Mouse (Mus musculus) gastrocnemius, adult 8-10 months (tissue): Measurements from ENCODE around the gene Gm20662. TPM values are rescaled to one million over a fixed set of nuclear protein-coding genes. Genes with fewer than 3 reads are reported as not detected.
"Not testable (repeated sequence)": the region's sequence is repeated elsewhere in the genome, so short reads cannot be mapped to it uniquely, and the experiment has no call there.

ENCODE experiments used
- DNase-seq, 2 experiments: peaks; one replicate each; pipeline ENCODE4 v3.0.0; 2022; ENCODE audit warnings: low spot score in 2 of 2
- total RNA-seq, 4 experiments: library from RNA; stranded (reverse); gene quantifications; 2 replicates each; pipeline ENCODE4 v1.2.4; 2022

The Gm20662 gene
- total RNA-seq, 4 experiments from 2014 or later: 1.3 to 1.9 (median 1.3) TPM; not detected in 1

- DNase-seq: no peak
Measured at GRCm38 (mm10) chr9:108003531-108003890, 7.4 kb downstream of the Gm20662 start.

- no peak for DNase-seq
Measured at GRCm38 (mm10) chr9:108008041-108008440, 11.9 kb downstream of the Gm20662 start.

- no peak for DNase-seq
Measured at GRCm38 (mm10) chr9:108010385-108010784, 14.2 kb downstream of the Gm20662 start.

- DNase-seq: not testable (repeated sequence)
Measured at GRCm38 (mm10) chr9:108013577-108013976, 17.4 kb downstream of the Gm20662 start.

GRCm38 (mm10) chr9:108017127-108017526 lies 21.0 kb downstream of the Gm20662 start:
- no peak for DNase-seq

DNA sequence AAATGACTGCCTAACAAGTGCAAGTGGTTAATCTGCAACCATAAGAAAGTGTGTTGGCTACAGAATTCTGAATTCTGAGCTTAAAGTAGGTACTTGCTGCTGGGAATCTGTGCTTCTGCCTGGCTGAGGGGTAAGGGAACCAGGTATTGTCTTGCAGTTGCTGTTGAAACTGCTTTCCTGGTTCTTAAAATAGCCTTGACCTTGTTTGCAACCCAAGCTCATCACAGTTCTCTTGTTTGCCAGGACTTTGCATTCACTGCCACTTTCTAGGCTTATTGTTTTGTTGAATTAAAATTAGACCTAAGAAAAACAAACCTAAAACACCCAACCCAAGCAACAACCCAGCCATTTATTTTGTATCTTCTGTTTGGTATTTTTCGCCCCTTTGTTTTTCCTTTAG lies 24.6 kb downstream of the Gm20662 start:
- no peak for DNase-seq

DNA sequence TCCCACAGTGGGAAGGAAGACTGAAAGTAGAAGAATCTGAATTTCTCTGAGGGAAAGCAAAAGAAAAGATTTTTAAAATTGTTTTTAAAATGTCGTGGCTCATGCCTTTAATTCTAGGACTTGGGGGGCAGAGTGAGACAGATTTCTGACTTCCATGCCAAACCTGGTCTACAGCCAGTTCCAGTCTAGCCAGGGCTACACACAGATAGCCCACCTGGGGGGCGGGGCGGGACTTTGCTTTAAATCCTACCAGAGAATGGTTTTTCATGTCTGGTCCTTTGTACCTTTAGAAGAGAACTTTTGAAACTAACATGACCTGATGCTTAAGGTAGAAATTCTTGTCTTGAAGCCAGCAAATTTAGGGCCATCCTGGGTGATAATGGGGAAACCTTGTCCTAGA lies 27.1 kb downstream of the Gm20662 start:
- no peak for DNase-seq

GRCm38 (mm10) chr9:108026584-108026983 lies 30.4 kb downstream of the Gm20662 start:
- no peak for DNase-seq

GRCm38 (mm10) chr9:108027867-108028266 lies 31.7 kb downstream of the Gm20662 start:
- DNase-seq: no peak

- no peak for DNase-seq
Measured at GRCm38 (mm10) chr9:108032126-108032525, 36.0 kb downstream of the Gm20662 start.

GRCm38 (mm10) chr9:108035331-108036156 lies 39.4 kb downstream of the Gm20662 start:
- DNase-seq: no peak

DNA sequence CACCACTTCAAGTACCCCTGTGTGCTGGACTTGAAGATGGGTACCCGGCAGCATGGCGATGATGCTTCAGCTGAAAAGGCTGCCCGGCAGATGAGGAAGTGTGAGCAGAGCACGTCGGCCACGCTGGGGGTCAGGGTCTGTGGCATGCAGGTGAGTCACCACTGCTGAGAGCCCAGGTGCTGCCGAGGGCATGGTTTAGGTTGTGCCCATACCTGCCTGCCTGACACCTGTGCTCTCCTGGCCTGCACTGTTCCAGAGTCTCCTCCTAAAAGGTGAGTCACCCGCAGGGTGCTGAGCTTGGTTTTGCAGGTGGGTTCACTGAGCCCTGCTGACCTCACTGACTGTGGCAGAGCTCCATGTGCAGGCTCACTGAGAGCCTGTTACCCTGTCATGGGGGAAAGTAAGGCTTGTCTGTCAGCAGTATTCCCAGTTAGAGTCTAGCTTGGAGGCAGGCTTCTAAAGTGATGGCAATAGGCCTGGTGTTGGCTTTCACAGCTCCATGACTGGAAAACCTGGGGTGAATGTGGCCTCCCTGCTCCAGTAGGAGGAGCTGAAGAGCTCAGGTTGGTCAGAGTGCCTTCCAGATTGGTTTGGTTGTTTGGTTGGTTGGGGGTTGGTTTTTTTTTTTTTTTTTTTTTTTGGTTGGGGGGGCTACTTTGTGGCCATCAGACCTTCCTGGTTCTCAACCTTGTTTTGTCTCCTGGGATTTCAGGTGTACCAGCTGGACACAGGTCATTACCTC lies 48.8 kb downstream of the Gm20662 start:
- DNase-seq: no peak

GRCm38 (mm10) chr9:108046582-108046981 lies 50.4 kb downstream of the Gm20662 start:
- peak in 1 of 2 experiments; percentile 9 for DNase-seq

DNA sequence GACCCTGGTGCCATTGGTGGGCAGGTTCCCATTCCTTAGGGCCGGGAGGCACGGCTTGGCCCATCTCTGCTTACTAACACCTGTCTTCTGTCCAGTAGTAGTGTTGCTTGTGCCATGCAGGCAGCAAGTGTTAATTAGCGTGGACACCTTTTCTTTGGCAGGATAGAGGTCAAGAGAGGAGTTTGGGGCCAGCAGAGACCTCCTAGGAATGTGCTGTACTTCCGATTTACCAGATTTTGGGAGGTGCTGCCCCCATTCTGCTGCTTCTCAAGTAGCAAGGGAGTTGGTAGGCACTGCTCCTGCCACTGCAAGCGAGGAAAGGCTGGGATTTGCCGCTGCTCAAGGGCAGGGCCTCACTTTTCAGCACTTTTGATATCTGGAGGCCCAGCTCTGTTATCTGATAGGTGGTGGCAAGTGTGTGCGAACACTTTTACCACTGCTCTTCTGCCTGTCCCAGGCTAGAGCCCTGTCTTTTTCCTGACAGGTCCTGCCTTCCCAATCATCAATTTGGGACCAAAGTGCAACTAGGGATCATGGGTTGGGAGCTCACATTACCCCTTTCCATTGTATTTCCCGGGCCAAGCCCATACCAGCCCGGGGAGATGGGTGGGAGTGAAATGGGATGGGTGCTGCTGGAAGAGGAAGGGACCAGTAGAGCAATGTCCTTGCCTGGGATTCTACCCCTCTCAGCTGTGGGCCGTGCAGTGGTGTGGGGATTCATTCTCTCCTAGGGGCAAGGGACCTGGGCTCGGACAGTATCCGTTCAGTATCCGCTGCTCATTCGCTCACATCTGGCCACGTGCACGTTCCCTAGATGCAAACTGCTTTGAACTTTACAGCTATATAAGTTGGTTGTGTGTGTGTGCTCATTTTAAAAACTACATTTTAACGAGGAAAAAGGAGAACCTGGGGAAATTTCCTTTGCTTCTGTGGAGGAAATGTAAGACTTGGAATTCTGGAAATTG lies 51.7 kb downstream of the Gm20662 start:
- peak in 1 of 2 experiments; percentile 3 for DNase-seq

DNA sequence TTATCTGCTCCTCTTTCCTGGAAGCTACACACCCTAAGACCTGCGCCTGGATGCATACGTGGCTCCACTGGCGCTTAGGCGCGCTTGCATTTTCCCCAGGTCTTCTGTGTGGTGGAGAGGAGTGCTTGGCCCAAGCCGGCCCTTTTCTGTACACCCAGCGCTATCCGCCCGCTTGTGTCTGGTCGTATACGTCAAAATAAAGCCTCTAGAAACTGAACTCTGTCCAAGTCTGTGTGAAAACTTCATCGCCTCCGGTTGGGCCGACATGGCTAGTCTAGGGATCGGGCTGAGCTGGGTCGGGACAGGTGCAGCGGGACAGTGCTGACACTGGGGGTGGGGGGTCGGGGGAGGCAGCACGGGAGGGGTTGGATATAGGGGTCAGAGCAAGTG lies 52.4 kb downstream of the Gm20662 start:
- DNase-seq: peak in 1 of 2 experiments; percentile 10

- peak; percentile 88 to 95 for DNase-seq
Measured at GRCm38 (mm10) chr9:108049016-108049455, 52.9 kb downstream of the Gm20662 start, which contains the start of gene Gmppb. Gmppb (plus strand) TSS chr9:108049242.

- no peak for DNase-seq
Measured at GRCm38 (mm10) chr9:108049561-108050251, 53.6 kb downstream of the Gm20662 start.

- DNase-seq: peak in 1 of 2 experiments; percentile 2
Measured at GRCm38 (mm10) chr9:108051184-108051930, 55.2 kb downstream of the Gm20662 start.

DNA sequence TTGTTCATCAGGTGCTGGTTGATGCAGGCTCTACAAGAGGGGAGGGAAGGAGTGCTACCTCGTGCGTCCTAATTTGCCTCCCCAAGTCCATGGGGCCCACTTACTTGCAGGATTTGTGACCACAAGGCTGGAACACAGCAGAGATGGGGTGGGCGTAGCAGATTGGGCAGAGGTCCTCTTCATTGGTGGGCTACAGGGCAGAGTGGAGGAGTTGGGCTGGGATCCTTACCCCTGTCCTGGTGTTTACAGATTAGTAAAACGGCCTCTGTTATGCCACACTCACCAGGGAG lies 55.7 kb downstream of the Gm20662 start:
- no peak for DNase-seq

- peak in 1 of 2 experiments; percentile 3 for DNase-seq
Measured at GRCm38 (mm10) chr9:108052411-108052810, 56.3 kb downstream of the Gm20662 start.
